Mouse (Mus musculus) liver, adult 2 months (tissue): Measurements from ENCODE around the gene Atp6v0a4.

Experiments
- CTCF ChIP-seq: fragments of 200-500 bp; IDR thresholded peaks from 2 replicates; pipeline ENCODE4 v1.5.1; 2011; ENCODE audit warnings: low read depth, low read length, control low read depth
- POLR2A ChIP-seq: fragments of 200-500 bp; IDR thresholded peaks from 2 replicates; pipeline ENCODE4 v1.6.1; 2011; ENCODE audit warnings: low read length, control low read depth; ENCODE audit not compliant: insufficient read depth; ENCODE audit errors: extremely low read depth

- TF ChIP-seq POLR2A (no peak), CTCF (no peak)
Observed at GRCm38 (mm10) chr6:38012829-38013228, 111.6 kb downstream of the Atp6v0a4 start.
